Mouse (Mus musculus): ENCODE measurements around the gene Fgd6.

Fgd6 gene

GRCm38 (mm10) chr10:94095743-94096465, 60.1 kb downstream of the Fgd6 start:
- DNase-seq (ENCODE audit: low read depth, low spot score), result no peak

DNA sequence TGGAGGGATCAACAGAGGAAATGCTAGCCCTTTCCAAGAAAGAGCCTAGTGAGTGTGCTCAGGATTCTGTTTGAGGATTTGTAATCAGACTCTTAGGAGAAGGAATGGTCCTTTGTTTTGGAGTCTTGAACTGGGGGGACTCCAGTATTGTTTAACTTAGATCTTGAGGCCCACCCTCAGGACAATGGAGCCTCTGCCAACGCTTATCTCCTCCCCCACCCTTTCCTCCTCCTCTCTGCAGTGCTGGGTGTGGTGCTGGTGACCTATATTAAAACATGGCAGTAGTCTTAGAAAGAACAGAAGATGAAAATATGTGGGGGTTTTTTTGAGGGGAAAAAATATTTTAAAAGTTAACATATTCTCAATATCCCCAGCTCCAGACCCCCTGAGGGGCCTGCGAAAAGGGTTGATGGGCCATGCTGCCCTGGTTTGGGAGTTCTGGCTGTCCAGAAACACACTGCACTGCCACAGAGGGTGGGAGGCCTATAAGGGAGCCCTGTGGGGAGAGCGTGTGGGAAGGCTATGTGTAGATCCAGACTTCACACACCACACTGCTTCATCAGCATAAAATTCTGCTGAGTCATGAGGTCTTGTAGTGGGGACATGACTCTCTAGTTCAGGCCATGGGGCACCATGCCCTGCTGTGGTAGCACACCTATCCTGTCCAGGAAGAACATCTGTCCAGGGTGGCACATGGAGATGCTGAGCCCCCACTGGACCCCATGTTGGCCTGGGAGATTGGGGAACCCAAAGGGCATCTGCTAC, 61.5 kb downstream of the Fgd6 start:
- DNase-seq (ENCODE audit: low read depth, low spot score), result no peak

GRCm38 (mm10) chr10:94098100-94098499, 62.3 kb downstream of the Fgd6 start:
- no peak for DNase-seq (ENCODE audit: low read depth, low spot score)

GRCm38 (mm10) chr10:94105498-94105897, 69.7 kb downstream of the Fgd6 start:
- DNase-seq (ENCODE audit: low read depth, low spot score), result no peak

DNA sequence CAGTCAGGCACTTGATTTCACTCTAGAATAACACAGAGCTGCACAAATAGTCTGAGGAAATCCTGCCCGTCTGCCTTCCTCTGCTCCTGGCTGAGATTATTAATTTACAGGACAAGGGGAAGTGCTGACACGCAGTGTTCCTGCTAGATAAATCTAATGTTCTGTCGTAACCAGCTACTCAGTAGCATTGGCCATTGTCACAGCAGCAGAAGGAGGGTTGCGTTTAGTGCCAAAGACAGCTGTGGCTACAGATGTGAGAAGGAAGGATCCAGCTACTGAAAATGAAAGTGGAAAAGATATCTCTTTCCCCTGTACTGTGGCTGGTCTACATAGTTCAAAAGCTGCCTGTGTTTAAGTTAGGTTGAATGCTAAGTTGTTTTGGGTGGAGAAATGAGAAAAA, 71.4 kb downstream of the Fgd6 start:
- no peak for DNase-seq (ENCODE audit: low read depth, low spot score)

DNA sequence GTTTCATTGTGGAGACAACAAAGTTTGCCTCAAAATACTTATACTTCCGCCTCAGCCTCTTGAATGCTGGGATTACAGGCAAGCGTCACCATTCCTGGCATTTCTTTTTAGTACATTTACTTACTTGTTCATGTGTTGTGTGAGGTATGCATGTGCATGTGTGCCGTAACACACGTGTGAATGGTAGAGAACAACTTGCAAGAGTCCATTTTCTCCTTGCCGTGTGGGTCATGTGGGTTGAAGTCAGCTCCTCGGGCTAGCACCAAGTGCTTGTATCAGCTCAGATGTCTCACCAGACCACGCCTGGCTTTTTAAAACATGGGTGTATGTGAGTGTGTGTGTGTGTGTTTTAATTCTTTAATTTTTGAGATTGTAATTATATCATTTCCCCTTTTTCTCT, 71.8 kb downstream of the Fgd6 start:
- DNase-seq (ENCODE audit: low read depth, low spot score), result no peak

DNA sequence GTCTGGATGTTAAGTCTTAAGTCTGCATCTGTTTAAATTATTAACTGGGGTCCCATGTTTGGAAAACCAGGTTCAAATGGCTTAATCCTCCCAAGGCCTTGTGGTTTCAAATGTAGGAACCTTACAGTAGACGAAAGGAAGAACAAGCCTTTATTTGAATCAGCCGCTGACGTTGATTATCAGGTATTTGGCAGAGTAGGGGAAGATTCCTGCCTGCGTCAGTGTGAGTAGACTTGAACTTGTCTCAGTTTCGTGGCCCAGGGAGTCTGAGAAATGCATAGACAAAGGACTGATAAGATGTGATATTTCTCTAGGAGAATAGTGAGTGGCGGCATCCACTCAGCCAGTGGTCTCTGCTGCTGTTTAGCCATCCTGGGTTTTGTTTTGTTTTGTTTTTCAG, 73.0 kb downstream of the Fgd6 start:
- DNase-seq (ENCODE audit: low read depth, low spot score), result no peak

DNA sequence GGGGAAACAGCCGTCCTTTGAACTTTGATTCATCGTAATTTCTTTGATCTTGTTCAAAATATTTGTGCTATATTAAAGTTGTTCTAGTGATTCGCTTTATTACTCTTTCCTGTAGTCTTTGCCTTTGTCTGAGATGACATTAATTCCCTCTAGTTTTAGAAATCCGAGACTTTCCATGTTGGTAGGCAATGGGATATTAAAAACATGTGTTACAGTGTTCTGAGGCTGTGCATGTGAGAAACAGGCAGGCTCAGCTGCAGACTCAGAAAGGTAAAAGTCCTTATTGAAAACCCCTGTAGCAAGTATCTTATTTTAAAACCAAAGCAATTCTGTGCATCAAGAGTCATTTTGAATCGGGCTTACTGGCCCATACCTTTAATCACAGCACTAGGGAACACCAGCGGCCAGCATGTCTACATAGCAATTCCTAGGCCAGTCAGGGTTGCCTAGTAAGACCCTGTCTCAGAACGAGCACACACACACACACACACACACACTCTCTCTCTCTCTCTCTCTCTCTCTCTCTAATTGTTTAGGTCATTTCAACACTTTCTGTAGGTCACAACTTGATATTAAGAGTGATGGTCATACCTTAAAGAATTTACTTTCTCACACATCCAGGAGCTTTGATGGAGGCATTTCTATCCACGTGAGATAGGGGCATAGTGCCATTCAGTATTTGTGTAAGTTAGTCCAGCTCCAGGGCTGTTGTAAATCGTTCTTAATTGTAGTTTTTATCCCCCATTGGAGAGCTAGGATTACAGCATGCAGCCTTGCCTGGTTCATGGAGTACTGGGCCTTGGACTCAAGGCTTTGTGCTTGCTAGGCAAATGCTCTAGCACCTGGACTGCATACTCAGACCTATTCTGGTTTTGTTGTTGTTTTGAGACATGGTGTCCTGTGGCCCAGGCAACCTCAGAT, 75.3 kb downstream of the Fgd6 start:
- DNase-seq (ENCODE audit: low read depth, low spot score), result no peak

DNA sequence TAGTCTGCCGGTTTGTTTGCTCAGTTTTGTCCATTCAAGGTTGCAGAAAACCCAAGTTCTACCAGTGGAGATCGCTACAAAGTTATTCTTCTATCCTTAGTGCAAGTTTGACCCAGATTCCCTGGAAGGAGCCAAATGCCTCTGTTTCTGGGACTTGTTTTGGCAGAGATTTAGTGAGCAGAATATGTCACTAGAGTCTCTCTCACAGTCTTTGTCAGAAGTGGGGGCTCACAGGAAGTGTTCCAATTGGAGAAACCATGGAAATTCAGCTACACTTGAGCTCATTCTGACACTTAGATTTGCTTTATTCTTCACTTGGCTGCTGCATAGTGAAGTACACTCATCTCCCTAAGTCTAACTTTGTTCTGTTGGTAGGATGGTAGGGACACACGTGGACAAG, 76.4 kb downstream of the Fgd6 start:
- DNase-seq (ENCODE audit: low read depth, low spot score), result no peak

GRCm38 (mm10) chr10:94115893-94116599, 80.2 kb downstream of the Fgd6 start:
- DNase-seq (ENCODE audit: low read depth, low spot score), result peak; percentile 89

DNA sequence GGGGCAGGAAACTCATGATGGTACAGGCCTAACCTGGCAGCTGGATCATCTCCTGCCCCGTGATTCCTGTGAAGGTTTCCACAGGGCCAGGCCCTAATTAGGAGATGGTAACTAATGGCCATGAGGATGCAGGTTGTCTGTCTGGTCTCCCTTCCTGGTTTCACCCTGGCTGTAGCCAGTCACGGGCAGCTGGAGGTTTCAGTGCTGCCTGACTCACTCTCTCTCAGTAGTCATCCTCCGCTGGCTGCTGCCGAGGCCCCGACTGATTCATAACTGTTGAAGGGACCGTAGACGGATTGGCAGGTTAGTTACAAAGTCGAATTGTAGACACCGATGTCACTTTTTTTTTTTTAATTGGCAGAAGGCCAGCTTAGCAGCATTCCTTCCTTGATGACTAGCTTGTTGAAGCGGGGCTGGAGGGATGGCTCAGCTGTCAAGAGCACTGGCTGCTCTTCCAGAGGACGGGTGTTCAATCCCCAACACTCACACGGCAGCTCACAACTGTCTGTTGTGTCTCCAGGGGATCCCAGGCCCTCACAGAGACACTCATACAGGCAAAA, 81.1 kb downstream of the Fgd6 start:
- DNase-seq (ENCODE audit: low read depth, low spot score), result no peak

- no peak for DNase-seq (ENCODE audit: low read depth, low spot score)
Observed at GRCm38 (mm10) chr10:94117916-94118315, 82.1 kb downstream of the Fgd6 start.

- no peak for DNase-seq (ENCODE audit: low read depth, low spot score)
Observed at GRCm38 (mm10) chr10:94118993-94119392, 83.2 kb downstream of the Fgd6 start.

- no peak for DNase-seq (ENCODE audit: low read depth, low spot score)
Observed at GRCm38 (mm10) chr10:94120676-94121075, 84.9 kb downstream of the Fgd6 start.

DNA sequence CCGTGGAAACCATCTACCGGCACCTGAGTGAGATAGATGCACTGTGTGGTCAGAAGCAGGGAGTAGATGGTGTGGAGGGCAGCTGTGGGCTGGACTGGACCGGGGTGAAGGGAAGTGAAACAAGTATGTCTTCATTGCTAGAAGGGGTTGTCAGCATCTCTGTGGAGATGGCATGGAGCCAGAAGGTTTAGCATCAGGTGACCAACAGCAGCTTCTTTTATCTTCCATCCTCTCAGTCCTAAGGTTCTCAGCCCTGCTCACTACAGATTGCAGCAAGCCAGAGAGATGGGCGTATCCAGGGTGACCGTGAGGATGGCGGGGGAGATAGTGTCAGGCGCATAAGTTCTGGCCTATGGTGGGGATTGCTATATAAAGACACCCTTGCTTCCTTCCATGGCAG, 86.8 kb downstream of the Fgd6 start:
- DNase-seq (ENCODE audit: low read depth, low spot score), result no peak

DNA sequence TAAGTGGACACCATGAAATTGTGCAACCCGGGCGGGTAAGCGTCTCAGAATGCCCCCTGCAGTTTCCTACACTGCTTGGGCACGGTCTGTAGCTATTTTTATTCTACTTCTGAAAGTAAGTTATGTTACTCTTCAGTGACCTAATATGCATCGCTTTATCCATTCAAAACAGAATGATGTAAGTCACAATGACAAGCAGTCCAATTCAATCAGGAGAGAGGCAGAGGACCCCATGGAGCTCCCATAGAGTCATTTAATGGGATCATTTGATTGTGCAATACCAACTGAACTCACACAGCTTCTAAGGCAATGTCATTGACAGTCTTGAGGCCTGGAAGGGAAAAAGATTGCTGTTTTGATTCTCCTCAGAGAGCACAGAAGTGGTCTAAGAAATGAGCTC, 87.8 kb downstream of the Fgd6 start:
- DNase-seq (ENCODE audit: low read depth, low spot score), result no peak

- DNase-seq (ENCODE audit: low read depth, low spot score), result no peak
Observed at GRCm38 (mm10) chr10:94124376-94124775, 88.6 kb downstream of the Fgd6 start.

DNA sequence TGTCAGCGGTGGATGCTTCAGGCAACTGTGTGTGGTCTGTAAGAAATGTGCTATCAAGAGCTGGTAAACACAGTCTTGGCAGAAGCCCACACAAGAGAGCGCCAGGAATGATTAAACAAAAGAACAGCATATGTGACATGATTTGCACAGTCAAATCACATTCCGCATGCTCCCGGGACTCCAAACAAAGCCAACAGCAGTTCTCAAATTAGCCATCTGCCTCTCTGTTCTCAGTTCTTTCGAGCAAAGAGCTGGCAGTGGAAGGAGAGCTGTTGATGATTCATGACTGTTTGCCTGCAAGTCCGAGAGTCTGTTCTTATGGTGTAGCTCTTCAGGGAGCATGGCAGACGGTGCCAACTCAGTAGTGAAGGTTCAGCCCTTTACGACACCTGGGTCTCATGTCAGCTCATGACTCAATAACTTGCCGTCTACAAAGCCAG, 93.9 kb downstream of the Fgd6 start:
- DNase-seq (ENCODE audit: low read depth, low spot score), result no peak

DNA sequence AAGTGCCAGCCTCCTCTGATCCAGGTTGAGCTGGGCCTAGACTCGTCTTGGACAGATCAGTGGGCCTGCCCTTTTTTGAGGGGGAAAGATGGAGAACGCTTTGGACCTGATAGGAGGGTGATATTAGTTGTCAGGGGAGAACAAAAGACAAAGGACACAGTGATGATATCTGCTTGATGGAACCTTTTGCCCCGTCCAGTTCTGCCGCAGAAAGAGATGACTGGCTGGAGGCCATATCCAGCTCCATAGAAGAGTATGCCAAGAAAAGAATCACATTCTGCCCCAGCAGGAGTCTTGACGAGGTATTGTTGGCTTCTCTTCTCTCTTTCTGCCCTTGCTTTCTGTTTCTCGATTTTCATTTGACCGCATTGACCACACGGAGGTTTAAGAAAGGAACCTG, 97.3 kb downstream of the Fgd6 start:
- no peak for DNase-seq (ENCODE audit: low read depth, low spot score)

DNA sequence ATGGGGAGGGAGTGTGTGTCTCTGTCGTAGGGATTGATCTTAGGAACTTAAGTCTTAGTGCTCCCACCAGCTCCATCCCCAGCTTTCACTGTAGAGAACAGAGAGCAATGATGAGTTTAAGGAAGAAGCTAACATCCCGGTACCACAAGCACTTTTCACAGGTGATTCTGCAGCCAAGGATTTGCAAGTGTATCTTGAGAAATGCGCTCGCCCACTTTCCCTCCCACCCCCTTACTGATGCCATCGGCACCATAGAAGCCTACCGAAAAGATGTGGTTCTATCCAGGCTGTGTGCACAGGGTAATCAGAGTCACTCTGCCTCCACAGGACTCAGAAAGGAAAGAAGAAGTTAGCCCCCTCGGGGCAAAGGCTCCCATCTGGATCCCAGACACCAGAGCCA, 97.9 kb downstream of the Fgd6 start:
- DNase-seq (ENCODE audit: low read depth, low spot score), result no peak

Measured in CD4-positive, CD25-positive, alpha-beta regulatory T cell, adult 2 months (primary cell).